Mouse (Mus musculus) hindbrain, embryonic 15.5 days (tissue): ENCODE data around the gene Lrrc15. TPM values are rescaled to one million over a fixed set of nuclear protein-coding genes. Genes with fewer than 3 reads are reported as not detected.

Source experiments
- ATAC-seq: fragments of 200-750 bp; cut with Nextera tagmentation; 2 replicates; pipeline ENCODE4 v1.8.0; 2017; ENCODE audit warnings: low read depth, moderate number of reproducible peaks, moderate TSS enrichment; ENCODE audit not compliant: low FRiP score
- H3K27ac ChIP-seq: fragments of 300-500 bp; sonication (generic); replicated peaks from 2 replicates; pipeline ENCODE4 v1.5.1; 2015; ENCODE audit warnings: mild to moderate bottlenecking, inconsistent platforms
- H3K27me3 ChIP-seq: fragments of 300-500 bp; sonication (generic); 2 replicates; pipeline ENCODE4 v1.6.1; 2015; ENCODE audit warnings: control low read depth, inconsistent platforms
- H3K36me3 ChIP-seq: fragments of 300-500 bp; sonication (generic); 2 replicates; pipeline ENCODE4 v1.6.1; 2015; ENCODE audit warnings: control low read depth, inconsistent platforms
- H3K4me1 ChIP-seq: fragments of 300-500 bp; sonication (generic); replicated peaks from 2 replicates; pipeline ENCODE4 v1.6.1; 2015; ENCODE audit warnings: control low read depth, inconsistent platforms
- H3K4me2 ChIP-seq: fragments of 300-500 bp; sonication (generic); 2 replicates; pipeline ENCODE4 v1.6.1; 2015; ENCODE audit warnings: moderate library complexity, mild to moderate bottlenecking, inconsistent platforms
- H3K4me3 ChIP-seq: fragments of 300-500 bp; sonication (generic); 2 replicates; pipeline ENCODE4 v1.5.1; 2015; ENCODE audit warnings: mild to moderate bottlenecking, inconsistent platforms
- H3K9ac ChIP-seq: fragments of 300-500 bp; sonication (generic); 2 replicates; pipeline ENCODE4 v1.6.1; 2015; ENCODE audit warnings: inconsistent platforms
- H3K9me3 ChIP-seq: fragments of 300-500 bp; sonication (generic); 2 replicates; pipeline ENCODE4 v1.6.1; 2016; ENCODE audit warnings: control low read depth, inconsistent platforms
- WGBS: fragments of 180-500 bp; shearing (Covaris S2); methylation state at CpG from one replicate; pipeline ENCODE4 v1.1.7; 2015; 5-methylcytosine and 5-hydroxymethylcytosine counted together
- polyA plus RNA-seq: library from polyadenylated mRNA; unstranded; fragments of >200 nt; fragmentation: Nextera tagmentation; extraction: Ambion mirVana; gene quantifications from 2 replicates; pipeline ENCODE4 v1.2.1, GENCODE M21; 2015

Lrrc15 gene
- polyA plus RNA-seq, 1 experiment from 2014 or later, result 0.27 TPM

DNA sequence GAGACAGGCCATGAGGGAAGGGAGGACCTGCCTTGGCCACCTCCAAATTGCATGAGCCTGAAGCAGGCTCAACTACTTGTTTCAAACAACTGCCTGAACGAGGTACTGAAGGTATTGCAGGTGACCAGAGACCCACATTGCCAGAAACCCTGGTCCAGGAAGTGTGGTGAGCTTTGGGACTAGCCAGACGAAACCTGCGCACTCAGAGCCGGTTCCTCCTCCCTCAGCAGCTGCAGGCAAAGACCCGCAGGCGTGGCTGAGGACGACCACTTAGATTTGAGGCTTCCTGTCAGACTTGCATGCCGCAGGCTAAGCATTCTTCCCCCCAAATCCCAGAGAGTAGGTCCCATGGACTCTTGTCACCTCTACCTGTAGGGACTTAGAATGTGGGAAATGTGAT, 49.0 kb downstream of the Lrrc15 start:
- no peak overlapping the region for H3K4me2 ChIP-seq
- H3K36me3 ChIP-seq, result no peaks in the 10 kb centered on the region
- no peak overlapping the region for H3K27ac ChIP-seq
- no peak for ATAC-seq
- no peaks in the 10 kb centered on the region for H3K9me3 ChIP-seq
- 60% methylated on average over 8 of the region's 8 CpGs for WGBS
- no peak overlapping the region for H3K9ac ChIP-seq
- peaks cover 21% of the 10 kb centered on the region for H3K4me1 ChIP-seq
- H3K4me3 ChIP-seq, result no peak overlapping the region
- H3K27me3 ChIP-seq, result peaks cover 55% of the 10 kb centered on the region

DNA sequence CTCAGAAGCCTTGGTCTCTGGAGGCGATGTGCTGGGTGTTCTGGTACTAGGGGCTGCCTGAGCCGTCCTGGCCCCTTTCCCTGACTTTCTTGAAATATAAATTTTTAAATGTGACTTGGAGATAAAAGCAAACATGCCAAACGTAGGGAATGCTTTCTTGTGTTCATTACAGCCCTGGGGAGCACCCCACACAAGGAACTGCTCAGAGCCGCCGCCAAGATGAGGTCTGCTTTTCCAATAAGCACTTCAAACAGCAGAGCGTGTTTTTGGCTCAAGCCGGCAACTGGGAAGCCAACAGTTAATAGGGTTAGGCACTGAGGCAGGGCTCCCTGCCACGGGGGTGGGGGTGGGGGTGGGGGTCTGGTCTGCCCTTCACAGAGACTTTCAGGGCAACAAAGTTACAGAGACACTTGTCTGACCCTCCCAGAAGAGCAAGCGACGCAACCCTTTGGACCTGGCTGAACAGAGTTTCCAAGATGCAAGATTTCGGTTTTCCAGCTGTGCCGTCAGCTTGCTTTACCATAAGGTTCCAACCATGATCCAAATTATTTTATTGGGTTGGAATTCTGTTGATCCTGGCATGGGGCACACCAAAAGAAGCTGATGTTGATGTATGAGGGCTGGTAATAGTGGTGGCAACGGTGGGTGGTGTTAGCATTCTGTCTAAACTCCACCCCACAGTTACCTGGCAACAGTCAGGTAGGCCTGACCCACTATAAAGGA, 51.0 kb downstream of the Lrrc15 start:
- no peaks in the 10 kb centered on the region for H3K9me3 ChIP-seq
- H3K9ac ChIP-seq, result no peak overlapping the region
- H3K4me1 ChIP-seq, result peaks cover 19% of the 10 kb centered on the region
- H3K36me3 ChIP-seq, result no peaks in the 10 kb centered on the region
- H3K4me2 ChIP-seq, result no peak overlapping the region
- ATAC-seq, result no peak
- H3K4me3 ChIP-seq, result no peak overlapping the region
- no peak overlapping the region for H3K27ac ChIP-seq
- WGBS, result 36% methylated on average over 13 of the region's 13 CpGs
- H3K27me3 ChIP-seq, result peaks cover 38% of the 10 kb centered on the region

DNA sequence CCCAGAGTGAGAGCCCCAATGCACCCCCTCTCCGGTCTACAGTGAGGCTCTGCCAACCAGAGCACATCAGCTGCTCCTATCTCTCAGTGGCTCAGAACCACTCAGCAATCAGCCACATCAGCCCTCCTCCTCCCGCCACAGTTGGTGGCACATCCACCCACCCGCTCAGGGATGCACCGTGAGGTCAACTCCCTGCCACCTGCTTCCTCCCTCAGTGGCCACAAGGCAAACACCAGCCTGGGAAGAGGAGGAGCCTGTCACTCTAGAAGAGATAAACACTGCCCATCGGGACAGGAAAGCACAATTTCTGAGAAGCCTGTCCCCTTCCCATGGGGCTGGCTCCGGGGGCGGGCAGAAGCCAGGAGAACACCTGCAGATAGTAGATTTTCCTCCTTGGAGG, 55.7 kb downstream of the Lrrc15 start:
- H3K36me3 ChIP-seq, result no peaks in the 10 kb centered on the region
- H3K4me2 ChIP-seq, result no peak overlapping the region
- H3K9ac ChIP-seq, result no peak overlapping the region
- H3K27ac ChIP-seq, result no peak overlapping the region
- ATAC-seq, result no peak
- peaks cover 11% of the 10 kb centered on the region; the same call in 1 of the 2 replicates for H3K27me3 ChIP-seq
- 54% methylated on average over 7 of the region's 7 CpGs for WGBS
- no peaks in the 10 kb centered on the region for H3K9me3 ChIP-seq
- H3K4me3 ChIP-seq, result no peak overlapping the region
- H3K4me1 ChIP-seq, result no peaks in the 10 kb centered on the region; the same call in 1 of the 2 replicates

DNA sequence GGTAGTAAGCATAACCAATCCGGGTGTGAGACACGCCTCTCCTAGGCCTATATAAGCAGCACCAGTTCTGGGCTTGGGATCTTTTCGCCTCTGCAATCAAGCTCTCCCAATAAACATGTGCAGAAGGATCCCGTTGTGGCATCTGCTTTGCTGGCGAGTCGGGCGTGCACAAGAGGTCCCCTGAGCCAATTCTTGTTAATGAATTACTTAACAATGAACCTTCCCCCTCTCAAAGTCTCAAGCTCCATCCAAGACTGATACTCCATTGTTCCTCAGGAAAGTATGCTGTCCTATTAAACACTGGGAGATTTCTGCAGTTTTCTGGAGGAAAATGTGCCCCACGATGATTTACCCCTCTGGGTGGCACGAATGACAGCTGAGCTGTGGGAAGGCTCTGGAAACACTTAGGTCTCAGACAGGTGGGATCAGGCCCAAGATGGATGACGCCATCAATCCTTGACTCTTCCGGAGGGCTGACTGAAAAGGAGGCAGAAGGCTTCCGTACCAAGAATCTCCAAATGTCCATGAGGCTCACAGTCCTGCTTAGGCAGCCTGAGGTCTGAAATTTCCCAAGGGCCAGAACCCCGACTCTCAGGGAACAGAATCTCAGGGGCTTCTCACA, 61.8 kb downstream of the Lrrc15 start:
- Histone ChIP-seq H3K4me2 (no peak overlapping the region), H3K4me1 (no peaks in the 10 kb centered on the region), H3K36me3 (no peaks in the 10 kb centered on the region), H3K9ac (no peak overlapping the region), H3K27me3 (peaks cover 7% of the 10 kb centered on the region), H3K27ac (no peak overlapping the region), H3K4me3 (no peak overlapping the region), H3K9me3 (no peaks in the 10 kb centered on the region)
- 63% methylated on average over 13 of the region's 13 CpGs for WGBS
- ATAC-seq, result no peak

Other genes starting within 250 kb of the Lrrc15 start
- gene Hes1, start 218.9 kb downstream of the Lrrc15 start, polyA plus RNA-seq, result 14.5 and 17.0 TPM in 2 replicates
- not detected in 2 replicates for gene Cpn2, start 15.8 kb downstream of the Lrrc15 start, polyA plus RNA-seq
- gene Gp5, start 27.5 kb upstream of the Lrrc15 start, polyA plus RNA-seq, result 0.61 and 1.0 TPM in 2 replicates
- gene Atp13a3, start 122.7 kb upstream of the Lrrc15 start, polyA plus RNA-seq, result 8.8 and 9.6 TPM in 2 replicates